Mouse (Mus musculus) ES-Bruce4 (cell line): ENCODE data around the gene Dis3l2.

Experiments used
- CTCF ChIP-seq: IDR thresholded peaks from one replicate; pipeline ENCODE4 v1.8.1; 2011; ENCODE audit warnings: low read depth, low read length
- EP300 ChIP-seq: IDR thresholded peaks from 2 replicates; pipeline ENCODE4 v1.6.1; 2011; ENCODE audit warnings: low read depth, low read length; ENCODE audit not compliant: insufficient read depth
- POLR2A ChIP-seq: IDR thresholded peaks from one replicate; pipeline ENCODE4 v1.8.1; 2011; ENCODE audit warnings: low read length; ENCODE audit not compliant: insufficient read depth

DNA sequence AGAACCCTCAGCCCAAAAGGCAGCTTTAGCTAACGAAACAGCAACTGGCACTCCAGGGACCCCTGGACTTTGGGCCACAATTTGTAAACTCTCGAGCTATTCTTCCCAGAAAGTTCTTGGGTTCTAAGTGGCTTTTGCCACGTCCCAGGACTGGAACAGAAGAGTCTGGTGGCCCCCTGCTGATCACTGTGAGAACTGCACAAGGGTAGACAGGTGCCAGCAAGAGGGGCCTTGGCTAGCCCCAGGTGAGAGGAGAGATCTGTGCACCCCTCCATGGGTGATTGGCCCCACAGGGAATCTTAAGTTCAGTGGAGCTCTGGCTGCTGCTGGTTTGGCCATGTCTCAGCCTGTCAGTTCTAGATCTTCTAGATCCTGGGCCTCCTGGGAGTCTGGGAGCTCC is 337.5 kb downstream of the Dis3l2 start:
- TF ChIP-seq POLR2A (no peak), CTCF (peak; percentile 54), EP300 (no peak)
